In genomic region chr2:31297602-31298268, GRCm38 (mm10) we compare ENCODE assay signal across 8 mouse cellular contexts. TPM values are rescaled to one million over a fixed set of nuclear protein-coding genes. Genes with fewer than 3 reads are reported as not detected.
DNase-seq lines count a peak whose midpoint lies in the region; ATAC-seq and TF ChIP-seq lines count a peak whose summit lies in the region.

No protein-coding gene starts in this region.

- TF ChIP-seq CTCF in hindbrain, postnatal 0 days (IDR thresholded peaks at IDR 0.05; ENCODE audit: low read depth) = no peak

- H3K9ac ChIP-seq in hindbrain, postnatal 0 days (replicated peaks; ENCODE audit: low read length) = no peak overlapping the region
- H3K9ac ChIP-seq in limb, embryonic 12.5 days (replicated peaks) = peak overlapping the region; percentile 62
- H3K9ac ChIP-seq in midbrain, embryonic 12.5 days (replicated peaks) = peak overlapping the region; percentile 50

- H3K36me3 ChIP-seq in hindbrain, postnatal 0 days (ENCODE audit: insufficient read depth, low read length) = peaks cover 8% of the 10 kb centered on the region
- H3K36me3 ChIP-seq in limb, embryonic 12.5 days = peaks cover 13% of the 10 kb centered on the region
- 0 out of 2 replicates have a peak, but pooled peaks cover 11% of the 10 kb centered on the region for H3K36me3 ChIP-seq in midbrain, embryonic 12.5 days

- 1% methylated on average over 17 of the region's 17 CpGs for WGBS in hindbrain, postnatal 0 days
- 3% methylated on average over 17 of the region's 17 CpGs for WGBS in limb, embryonic 12.5 days
- 1% methylated on average over 17 of the region's 17 CpGs for WGBS in midbrain, embryonic 12.5 days

- H3K9me3 ChIP-seq in hindbrain, postnatal 0 days (ENCODE audit: low read length) = no peaks in the 10 kb centered on the region
- no peaks in the 10 kb centered on the region for H3K9me3 ChIP-seq in limb, embryonic 12.5 days
- no peaks in the 10 kb centered on the region for H3K9me3 ChIP-seq in midbrain, embryonic 12.5 days

- intact Hi-C loops in gastrocnemius, postnatal 14 days (cut with DNase I; ENCODE audit: low total_unique reads) = loop anchor here (10.0 kb wide), 1 partner anchor 273 kb away; no protein-coding TSS in a partner anchor

- ATAC-seq in hindbrain, postnatal 0 days = peak; percentile 86
- peak; percentile 76; the same call in 1 of the 2 replicates for ATAC-seq in limb, embryonic 12.5 days (ENCODE audit: insufficient number of reproducible peaks, insufficient read depth, low FRiP score, low TSS enrichment, low read depth)
- peak; percentile 84 for ATAC-seq in midbrain, embryonic 12.5 days (ENCODE audit: low FRiP score, low read depth)

- peak; percentile 25 to 37 for DNase-seq in urinary bladder, adult 18-20 months (ENCODE audit: low spot score in 2 of 2)
- DNase-seq in urinary bladder, adult 2 months (ENCODE audit: low spot score) = no peak
- peak; percentile 49 to 56 for DNase-seq in cerebellum, postnatal 25 days
- DNase-seq in gastrocnemius, postnatal 14 days = peak; percentile 43
- peak; percentile 82 for DNase-seq in hindbrain, postnatal 0 days (ENCODE audit: low spot score)
- DNase-seq in telencephalon, adult 2 months (ENCODE audit: low read depth, low spot score) = peak; percentile 54

- H3K27me3 ChIP-seq in hindbrain, postnatal 0 days (ENCODE audit: insufficient read depth, low read length) = no peaks in the 10 kb centered on the region
- no peaks in the 10 kb centered on the region for H3K27me3 ChIP-seq in limb, embryonic 12.5 days
- H3K27me3 ChIP-seq in midbrain, embryonic 12.5 days = no peaks in the 10 kb centered on the region; the same call in 1 of the 2 replicates

- H3K27ac ChIP-seq in hindbrain, postnatal 0 days = no peak overlapping the region
- no peak overlapping the region for H3K27ac ChIP-seq in limb, embryonic 12.5 days
- no peak overlapping the region for H3K27ac ChIP-seq in midbrain, embryonic 12.5 days (replicated peaks)

- H3K4me2 ChIP-seq in hindbrain, postnatal 0 days (ENCODE audit: low read depth, low read length) = peak overlapping the region; percentile 57
- peak overlapping the region; percentile 57 for H3K4me2 ChIP-seq in limb, embryonic 12.5 days
- peak overlapping the region; percentile 56 for H3K4me2 ChIP-seq in midbrain, embryonic 12.5 days (replicated peaks)

- H3K4me1 ChIP-seq in hindbrain, postnatal 0 days (ENCODE audit: insufficient read depth, low read length) = no peaks in the 10 kb centered on the region
- H3K4me1 ChIP-seq in limb, embryonic 12.5 days (replicated peaks) = 0 out of 2 replicates have a peak, but pooled peaks cover 11% of the 10 kb centered on the region
- peaks cover 9% of the 10 kb centered on the region for H3K4me1 ChIP-seq in midbrain, embryonic 12.5 days

- H3K4me3 ChIP-seq in hindbrain, postnatal 0 days (ENCODE audit: low read length) = peak overlapping the region; percentile 39
- H3K4me3 ChIP-seq in limb, embryonic 12.5 days (replicated peaks) = peak overlapping the region; percentile 43
- peak overlapping the region; percentile 47 for H3K4me3 ChIP-seq in midbrain, embryonic 12.5 days

RNA-seq across cellular contexts. Expression of gene Hmcn2, which starts 16.5 kb away (rescaled TPM):
- polyA plus RNA-seq in urinary bladder, adult 2 months (2012; rRNA removed) = 45.4 and 53.8 TPM in 2 replicates
- 10 to 100 TPM; 44.0 to 45.2 TPM for total RNA-seq in gastrocnemius, postnatal 14 days (2021)
- total RNA-seq in hindbrain, postnatal 0 days (2014; rRNA removed) = 0.68 TPM in 2 replicates
- 0.16 and 0.54 TPM in 2 replicates for polyA plus RNA-seq in hindbrain, postnatal 0 days (2015; fragmentation: Nextera tagmentation; extraction: Ambion mirVana)
- 0.19 TPM in 1 of 2 replicates, not detected in the other for polyA plus RNA-seq in limb, embryonic 12.5 days (2016; fragmentation: Nextera tagmentation; extraction: Ambion mirVana)
- polyA plus RNA-seq in midbrain, embryonic 12.5 days (2016; fragmentation: Nextera tagmentation; extraction: Ambion mirVana) = 0.09 TPM in 1 of 2 replicates, not detected in the other

RNA-seq across cellular contexts. Expression of gene Ncs1, which starts 52.1 kb away (rescaled TPM):
- polyA plus RNA-seq in urinary bladder, adult 2 months (2012; rRNA removed) = 6.4 and 8.7 TPM in 2 replicates
- 10 to 100 TPM in 1 of 2 experiments, 1 to 10 TPM in 1; 6.1 to 12.0 TPM for total RNA-seq in gastrocnemius, postnatal 14 days (2021)
- total RNA-seq in hindbrain, postnatal 0 days (2014; rRNA removed) = 185 and 190 TPM in 2 replicates
- 162 and 167 TPM in 2 replicates for polyA plus RNA-seq in hindbrain, postnatal 0 days (2015; fragmentation: Nextera tagmentation; extraction: Ambion mirVana)
- 53.6 and 54.4 TPM in 2 replicates for polyA plus RNA-seq in limb, embryonic 12.5 days (2016; fragmentation: Nextera tagmentation; extraction: Ambion mirVana)
- 75.8 and 90.3 TPM in 2 replicates for polyA plus RNA-seq in midbrain, embryonic 12.5 days (2016; fragmentation: Nextera tagmentation; extraction: Ambion mirVana)

Comparison
In these comparisons a context has a peak if more than half of its experiments do, and no peak if none do; other contexts are left out.
1. RNA of gene Hmcn2, which starts 16.5 kb away (polyA plus RNA-seq): 45.4 to 53.8 TPM in urinary bladder, adult 2 months; 0.16 to 0.54 TPM in hindbrain, postnatal 0 days, 0.09 TPM in midbrain, embryonic 12.5 days and 0.19 TPM in limb, embryonic 12.5 days; every median in the first group is over 10 times any median in the second.
2. Peak in every context shown above with its lines, with median percentiles within 50 percentile points of each other: ATAC-seq, H3K4me2 ChIP-seq and H3K4me3 ChIP-seq.